Mouse (Mus musculus): Measurements from ENCODE around the gene Fap. TPM values are rescaled to one million over a fixed set of nuclear protein-coding genes. Genes with fewer than 3 reads are reported as not detected.

Fap gene
- polyA plus RNA-seq, 1 experiment from 2014 or later = 1.7 TPM

- no peak overlapping the region for H3K4me3 ChIP-seq (replicated peaks; ENCODE audit: low read length)
- H3K27me3 ChIP-seq (ENCODE audit: control insufficient read depth, insufficient read depth, low read length) = no peaks in the 10 kb centered on the region
- H3K27ac ChIP-seq = no peak overlapping the region
- 19% methylated on average over 2 of the region's 2 CpGs for WGBS
- no peak for DNase-seq (ENCODE audit: low spot score)
- no peaks in the 10 kb centered on the region for H3K9me3 ChIP-seq (ENCODE audit: control insufficient read depth, low read length)
- H3K4me2 ChIP-seq (replicated peaks) = no peak overlapping the region
- no peak for ATAC-seq (ENCODE audit: low FRiP score)
- no peak overlapping the region for H3K9ac ChIP-seq
- H3K4me1 ChIP-seq (replicated peaks; ENCODE audit: control insufficient read depth, insufficient read depth, low read length) = no peaks in the 10 kb centered on the region
- no peaks in the 10 kb centered on the region for H3K36me3 ChIP-seq (replicated peaks; ENCODE audit: control insufficient read depth, insufficient read depth)
These were observed 67.4 kb downstream of the Fap start for GRCm38 (mm10) chr2:62506441-62506840.

DNA sequence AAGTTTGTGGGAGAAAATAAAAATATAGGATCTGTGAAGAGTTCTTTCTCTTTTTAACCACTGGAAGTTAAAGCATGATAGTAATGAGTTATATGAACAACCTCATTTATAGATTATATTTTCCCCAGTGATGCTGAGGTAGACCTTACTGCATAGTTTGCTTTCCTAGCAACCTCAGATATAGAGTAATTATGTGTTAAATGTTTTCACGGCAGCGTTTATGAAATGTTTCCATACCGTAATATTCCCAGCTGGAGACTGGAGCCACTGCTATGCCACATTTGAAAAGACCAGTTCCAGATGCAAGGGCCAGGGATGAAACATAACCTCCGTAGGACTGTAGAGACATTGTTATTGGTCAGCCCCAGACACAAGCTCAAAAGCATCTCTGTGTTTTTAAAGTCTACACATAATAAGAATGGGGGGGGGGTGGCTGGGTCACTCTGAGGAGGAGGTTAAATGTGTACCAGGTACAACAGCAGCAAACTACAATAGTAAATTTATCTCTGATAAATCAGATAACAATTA lies 69.5 kb downstream of the Fap start:
- WGBS = 71% methylated on average over 4 of the region's 4 CpGs
- DNase-seq (ENCODE audit: low spot score) (no peak), ATAC-seq (ENCODE audit: low FRiP score) (no peak)
- no peak overlapping the region for H3K4me3 ChIP-seq (replicated peaks; ENCODE audit: low read length)
- H3K36me3 ChIP-seq (replicated peaks; ENCODE audit: control insufficient read depth, insufficient read depth) = no peaks in the 10 kb centered on the region
- H3K9me3 ChIP-seq (ENCODE audit: control insufficient read depth, low read length) = no peaks in the 10 kb centered on the region
- no peak overlapping the region for H3K4me2 ChIP-seq (replicated peaks)
- no peaks in the 10 kb centered on the region for H3K27me3 ChIP-seq (ENCODE audit: control insufficient read depth, insufficient read depth, low read length)
- no peak overlapping the region for H3K9ac ChIP-seq
- no peak overlapping the region for H3K27ac ChIP-seq
- no peaks in the 10 kb centered on the region for H3K4me1 ChIP-seq (replicated peaks; ENCODE audit: control insufficient read depth, insufficient read depth, low read length)

DNA sequence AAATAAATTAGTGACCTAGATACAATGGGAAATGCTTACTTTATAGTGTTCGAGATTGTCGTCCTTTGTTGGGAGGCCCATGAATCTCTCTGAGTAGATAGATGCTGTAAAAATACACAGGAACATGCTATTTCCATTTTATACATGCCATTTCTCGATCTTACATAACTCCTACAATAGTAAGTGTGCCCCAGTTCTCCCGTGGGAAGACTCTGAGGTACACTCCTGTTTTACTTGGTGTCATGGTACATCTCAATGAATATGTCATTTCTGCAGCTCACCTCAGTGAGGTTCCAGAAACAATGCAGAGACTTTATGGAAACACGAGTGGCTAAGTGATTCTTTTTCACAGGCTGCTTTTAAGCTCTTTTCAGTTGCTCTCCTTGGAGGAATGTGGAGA lies 70.5 kb downstream of the Fap start:
- DNase-seq (ENCODE audit: low spot score) (no peak), ATAC-seq (ENCODE audit: low FRiP score) (no peak)
- Histone ChIP-seq H3K4me1 (replicated peaks; ENCODE audit: control insufficient read depth, insufficient read depth, low read length) (no peaks in the 10 kb centered on the region), H3K4me2 (replicated peaks) (no peak overlapping the region), H3K27ac (no peak overlapping the region), H3K4me3 (replicated peaks; ENCODE audit: low read length) (no peak overlapping the region), H3K9me3 (ENCODE audit: control insufficient read depth, low read length) (no peaks in the 10 kb centered on the region), H3K36me3 (replicated peaks; ENCODE audit: control insufficient read depth, insufficient read depth) (no peaks in the 10 kb centered on the region), H3K9ac (no peak overlapping the region), H3K27me3 (ENCODE audit: control insufficient read depth, insufficient read depth, low read length) (no peaks in the 10 kb centered on the region)
- 84% methylated on average over 5 of the region's 5 CpGs for WGBS

GRCm38 (mm10) chr2:62502516-62502915 lies 71.4 kb downstream of the Fap start:
- no peak overlapping the region for H3K9ac ChIP-seq
- H3K4me1 ChIP-seq (replicated peaks; ENCODE audit: control insufficient read depth, insufficient read depth, low read length) = no peaks in the 10 kb centered on the region; the same call in 1 of the 2 replicates
- no peaks in the 10 kb centered on the region for H3K9me3 ChIP-seq (ENCODE audit: control insufficient read depth, low read length)
- no peak for DNase-seq (ENCODE audit: low spot score)
- no peak overlapping the region for H3K27ac ChIP-seq
- H3K4me2 ChIP-seq (replicated peaks) = no peak overlapping the region
- no peaks in the 10 kb centered on the region for H3K27me3 ChIP-seq (ENCODE audit: control insufficient read depth, insufficient read depth, low read length)
- no peak overlapping the region for H3K4me3 ChIP-seq (replicated peaks; ENCODE audit: low read length)
- no peaks in the 10 kb centered on the region for H3K36me3 ChIP-seq (replicated peaks; ENCODE audit: control insufficient read depth, insufficient read depth)
- ATAC-seq (ENCODE audit: low FRiP score) = no peak
- WGBS = 75% methylated on average over 4 of the region's 4 CpGs

DNA sequence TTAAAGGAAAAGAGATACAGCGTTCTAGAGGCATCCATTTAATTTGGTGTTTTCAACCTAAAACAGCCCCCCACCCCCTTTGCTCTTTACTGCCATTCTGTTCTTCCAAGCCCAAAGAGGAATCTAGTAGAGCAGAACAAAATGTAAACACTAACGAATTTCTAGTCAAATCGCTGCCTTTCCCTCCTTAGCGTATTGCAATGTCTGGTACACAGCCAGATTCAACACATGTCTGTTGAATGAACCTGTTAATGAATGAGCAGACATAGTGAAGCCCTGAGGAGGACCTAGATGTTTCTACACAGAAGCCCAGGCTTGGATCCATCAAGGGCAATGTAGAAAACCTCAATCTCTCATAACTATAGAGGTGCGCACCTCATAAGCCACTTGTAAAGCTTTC lies 75.1 kb downstream of the Fap start:
- Histone ChIP-seq H3K4me1 (replicated peaks; ENCODE audit: control insufficient read depth, insufficient read depth, low read length) (no peaks in the 10 kb centered on the region; the same call in 1 of the 2 replicates), H3K36me3 (replicated peaks; ENCODE audit: control insufficient read depth, insufficient read depth) (no peaks in the 10 kb centered on the region), H3K4me2 (replicated peaks) (no peak overlapping the region), H3K9ac (no peak overlapping the region), H3K27me3 (ENCODE audit: control insufficient read depth, insufficient read depth, low read length) (no peaks in the 10 kb centered on the region), H3K9me3 (ENCODE audit: control insufficient read depth, low read length) (no peaks in the 10 kb centered on the region), H3K27ac (no peak overlapping the region), H3K4me3 (replicated peaks; ENCODE audit: low read length) (no peak overlapping the region)
- DNase-seq (ENCODE audit: low spot score) (no peak), ATAC-seq (ENCODE audit: low FRiP score) (no peak)
- 92% methylated on average over 5 of the region's 5 CpGs for WGBS

- Histone ChIP-seq H3K9me3 (ENCODE audit: control insufficient read depth, low read length) (no peaks in the 10 kb centered on the region), H3K4me3 (replicated peaks; ENCODE audit: low read length) (no peak overlapping the region), H3K9ac (no peak overlapping the region), H3K27ac (no peak overlapping the region), H3K4me1 (replicated peaks; ENCODE audit: control insufficient read depth, insufficient read depth, low read length) (no peaks in the 10 kb centered on the region; the same call in 1 of the 2 replicates), H3K27me3 (ENCODE audit: control insufficient read depth, insufficient read depth, low read length) (no peaks in the 10 kb centered on the region), H3K4me2 (replicated peaks) (no peak overlapping the region), H3K36me3 (replicated peaks; ENCODE audit: control insufficient read depth, insufficient read depth) (no peaks in the 10 kb centered on the region)
- WGBS = 81% methylated on average over 4 of the region's 4 CpGs
- no peak for ATAC-seq (ENCODE audit: low FRiP score)
- DNase-seq (ENCODE audit: low spot score) = no peak
These were observed 75.8 kb downstream of the Fap start for GRCm38 (mm10) chr2:62498086-62498485.

- Histone ChIP-seq H3K36me3 (replicated peaks; ENCODE audit: control insufficient read depth, insufficient read depth) (no peaks in the 10 kb centered on the region), H3K27me3 (ENCODE audit: control insufficient read depth, insufficient read depth, low read length) (no peaks in the 10 kb centered on the region), H3K9ac (no peak overlapping the region), H3K27ac (no peak overlapping the region), H3K4me3 (replicated peaks; ENCODE audit: low read length) (no peak overlapping the region), H3K4me2 (replicated peaks) (no peak overlapping the region), H3K9me3 (ENCODE audit: control insufficient read depth, low read length) (no peaks in the 10 kb centered on the region), H3K4me1 (replicated peaks; ENCODE audit: control insufficient read depth, insufficient read depth, low read length) (no peaks in the 10 kb centered on the region; the same call in 1 of the 2 replicates)
- WGBS = 71% methylated on average over 5 of the region's 5 CpGs
- DNase-seq (ENCODE audit: low spot score) (no peak), ATAC-seq (ENCODE audit: low FRiP score) (no peak)
These were observed 76.4 kb downstream of the Fap start for GRCm38 (mm10) chr2:62497333-62498002.

DNA sequence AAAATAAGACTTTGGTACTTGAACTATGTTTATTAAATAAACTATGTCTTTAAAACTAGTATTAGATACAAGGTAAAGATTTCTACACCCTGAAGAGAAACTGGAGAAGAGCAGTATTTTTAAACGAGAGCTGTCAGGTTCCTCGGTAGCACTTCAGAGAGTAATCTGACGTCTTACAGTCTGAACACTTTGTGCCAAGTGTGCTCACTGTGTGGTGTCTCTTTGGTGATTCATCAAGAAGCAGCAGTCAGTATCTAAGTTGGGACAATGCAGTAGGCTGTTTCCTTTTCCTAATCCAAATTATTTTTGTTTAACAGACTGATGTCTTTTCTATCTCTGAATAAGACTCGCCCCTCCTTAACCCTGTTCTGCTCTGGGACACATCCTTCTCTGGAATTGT lies 78.5 kb downstream of the Fap start:
- no peak for ATAC-seq (ENCODE audit: low FRiP score)
- 85% methylated on average over 4 of the region's 4 CpGs for WGBS
- no peak for DNase-seq (ENCODE audit: low spot score)
- no peak overlapping the region for H3K4me3 ChIP-seq (replicated peaks; ENCODE audit: low read length)
- no peak overlapping the region for H3K4me2 ChIP-seq (replicated peaks)
- no peaks in the 10 kb centered on the region for H3K9me3 ChIP-seq (ENCODE audit: control insufficient read depth, low read length)
- no peaks in the 10 kb centered on the region for H3K36me3 ChIP-seq (replicated peaks; ENCODE audit: control insufficient read depth, insufficient read depth)
- no peak overlapping the region for H3K27ac ChIP-seq
- no peak overlapping the region for H3K9ac ChIP-seq
- no peaks in the 10 kb centered on the region for H3K27me3 ChIP-seq (ENCODE audit: control insufficient read depth, insufficient read depth, low read length)
- H3K4me1 ChIP-seq (replicated peaks; ENCODE audit: control insufficient read depth, insufficient read depth, low read length) = no peaks in the 10 kb centered on the region; the same call in 1 of the 2 replicates

GRCm38 (mm10) chr2:62489832-62490231 lies 84.0 kb downstream of the Fap start:
- Histone ChIP-seq H3K9me3 (ENCODE audit: control insufficient read depth, low read length) (no peaks in the 10 kb centered on the region), H3K9ac (no peak overlapping the region), H3K4me1 (replicated peaks; ENCODE audit: control insufficient read depth, insufficient read depth, low read length) (no peaks in the 10 kb centered on the region), H3K4me2 (replicated peaks) (no peak overlapping the region), H3K4me3 (replicated peaks; ENCODE audit: low read length) (no peak overlapping the region), H3K36me3 (replicated peaks; ENCODE audit: control insufficient read depth, insufficient read depth) (no peaks in the 10 kb centered on the region), H3K27me3 (ENCODE audit: control insufficient read depth, insufficient read depth, low read length) (no peaks in the 10 kb centered on the region), H3K27ac (no peak overlapping the region)
- no peak for ATAC-seq (ENCODE audit: low FRiP score)
- DNase-seq (ENCODE audit: low spot score) = no peak
- 87% methylated on average over 6 of the region's 6 CpGs for WGBS

Measured in hindbrain, embryonic 14.5 days (tissue).